Mouse (Mus musculus): Measurements from ENCODE around the gene Tspo.

DNA sequence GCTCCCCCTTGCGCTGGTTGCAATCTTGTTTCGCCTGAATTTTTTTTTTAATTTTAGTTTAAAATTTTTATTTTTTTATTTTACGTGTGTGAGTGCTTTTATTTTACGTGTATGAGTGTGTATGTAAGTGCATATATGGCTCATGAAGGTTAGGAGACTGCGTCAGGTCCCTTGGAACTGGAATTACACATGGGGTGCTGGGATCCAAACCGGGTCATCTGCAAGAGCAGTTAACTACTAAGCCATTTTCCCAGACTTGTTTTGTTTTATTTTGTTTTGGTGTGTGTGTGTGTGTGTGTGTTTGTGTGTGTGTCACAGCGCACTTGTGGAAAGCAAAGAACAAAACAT lies 31.9 kb downstream of the Tspo start:
- TF ChIP-seq POLR2A (IDR thresholded peaks at IDR 0.05; ENCODE audit: low read depth, low read length): no peak
- no peak for TF ChIP-seq CTCF (IDR thresholded peaks at IDR 0.05; ENCODE audit: extremely low read depth, insufficient read length, insufficient replicate concordance, low read depth, low read length)
